Mouse (Mus musculus) testis, adult 2 months (tissue): ENCODE results near the gene Pgs1.

Experiments used
- CTCF ChIP-seq: fragments of 200-500 bp; IDR thresholded peaks from 2 replicates; pipeline ENCODE4 v1.5.1; 2012; ENCODE audit warnings: low read depth, mild to moderate bottlenecking, inconsistent platforms, low read length, moderate library complexity; ENCODE audit not compliant: control insufficient read depth, insufficient read depth, insufficient replicate concordance
- POLR2A ChIP-seq: fragments of 200-500 bp; IDR thresholded peaks from 2 replicates; pipeline ENCODE4 v1.6.1; 2012; ENCODE audit warnings: low read depth, mild to moderate bottlenecking, inconsistent platforms, low read length, moderate library complexity; ENCODE audit not compliant: control insufficient read depth

- TF ChIP-seq POLR2A (no peak), CTCF (no peak)
These were observed 17.4 kb upstream of the Pgs1 start for GRCm38 (mm10) chr11:117968716-117969099.
